Mouse (Mus musculus) liver, embryonic 11.5 days (tissue): ENCODE measurements at regions not wholly inside any gene's neighbourhood (a gene's known extent, or its start where the extent isn't known, plus 50 kb on each side); places are given as distances from the start of the nearest gene placed in this dataset.
A peak's percentile ranks its signal among the peaks of the same experiment; 100 is the strongest.

Experiments
- ATAC-seq: fragments of 200-750 bp; cut with Nextera tagmentation; replicated peaks from 2 replicates; pipeline ENCODE4 v1.8.0; 2017; ENCODE audit warnings: moderate number of reproducible peaks, mild to moderate bottlenecking, moderate TSS enrichment, moderate library complexity; ENCODE audit not compliant: low FRiP score
- DNase-seq: peaks from one replicate; pipeline ENCODE4 v3.0.0-alpha.2; 2017; ENCODE audit warnings: low spot score
- H3K27ac ChIP-seq: fragments of 300-500 bp; sonication (generic); 2 replicates; pipeline ENCODE4 v1.5.1; 2014; ENCODE audit warnings: mild to moderate bottlenecking, low read depth, low read length, control low read depth
- H3K27me3 ChIP-seq: fragments of 300-500 bp; sonication (generic); replicated peaks from 2 replicates; pipeline ENCODE4 v1.6.1; 2014; ENCODE audit warnings: low read length, mixed read lengths; ENCODE audit not compliant: control insufficient read depth, insufficient read depth
- H3K36me3 ChIP-seq: fragments of 300-500 bp; sonication (generic); 2 replicates; pipeline ENCODE4 v1.6.1; 2014; ENCODE audit warnings: mild to moderate bottlenecking, low read length, moderate library complexity, mixed read lengths; ENCODE audit not compliant: control insufficient read depth, insufficient read depth
- H3K4me1 ChIP-seq: fragments of 300-500 bp; sonication (generic); replicated peaks from 2 replicates; pipeline ENCODE4 v1.6.1; 2014; ENCODE audit warnings: low read length, mixed read lengths; ENCODE audit not compliant: control insufficient read depth, insufficient read depth
- H3K4me2 ChIP-seq: fragments of 300-500 bp; sonication (generic); 2 replicates; pipeline ENCODE4 v1.6.1; 2014; ENCODE audit warnings: mild to moderate bottlenecking, control low read depth, moderate library complexity
- H3K4me3 ChIP-seq: fragments of 300-500 bp; sonication (generic); 2 replicates; pipeline ENCODE4 v1.5.1; 2014; ENCODE audit warnings: low read depth, low read length, control low read depth
- H3K9ac ChIP-seq: fragments of 300-500 bp; sonication (generic); 2 replicates; pipeline ENCODE4 v1.6.1; 2014; ENCODE audit warnings: low read depth, low read length, control low read depth
- H3K9me3 ChIP-seq: fragments of 300-500 bp; sonication (generic); 2 replicates; pipeline ENCODE4 v1.6.1; 2016; ENCODE audit warnings: low read length, inconsistent platforms, mixed read lengths; ENCODE audit not compliant: control insufficient read depth
- WGBS: fragments of 180-500 bp; shearing (Covaris S2); extraction: QIAGEN DNeasy Blood & Tissue Kit; methylation state at CpG from one replicate; pipeline ENCODE4 v1.1.7; 2014; 5-methylcytosine and 5-hydroxymethylcytosine counted together

DNA sequence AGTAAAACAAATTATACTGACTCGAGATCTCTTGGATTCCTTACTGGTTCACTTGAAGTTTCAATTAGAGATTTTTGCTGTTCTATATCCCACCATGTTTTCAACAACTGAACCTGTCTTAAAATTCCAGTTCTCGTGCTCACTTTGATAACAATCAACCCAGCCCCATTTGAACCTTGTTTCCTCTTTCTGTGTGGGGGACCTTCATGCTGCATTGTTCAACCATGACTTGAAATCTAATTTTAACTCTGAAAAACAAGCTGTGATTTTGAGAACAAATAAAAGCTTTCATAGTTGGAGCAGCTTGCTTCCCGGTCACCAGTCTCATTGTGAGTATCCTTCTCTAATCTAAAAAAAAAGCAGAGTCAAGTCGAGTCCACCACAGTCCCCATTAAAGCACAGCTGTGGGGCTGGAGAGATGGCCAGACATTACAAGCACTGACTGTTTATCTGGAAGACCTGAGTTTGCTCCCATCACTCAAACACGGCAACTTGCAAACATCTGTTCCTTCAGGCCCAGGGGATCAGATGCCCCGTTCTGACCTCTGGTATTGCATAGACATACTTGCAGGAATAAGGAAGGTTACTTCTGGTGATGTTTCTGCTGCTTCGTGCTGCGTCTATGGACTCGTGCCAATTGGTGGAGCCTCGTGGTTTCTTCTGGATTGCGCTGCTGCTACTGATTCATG lies 251.7 kb downstream of the Diras2 start:
- Histone ChIP-seq H3K4me3 (no peak overlapping the region), H3K27me3 (no peaks in the 10 kb centered on the region), H3K9ac (no peak overlapping the region), H3K27ac (no peak overlapping the region), H3K36me3 (no peaks in the 10 kb centered on the region), H3K4me1 (no peaks in the 10 kb centered on the region), H3K9me3 (no peaks in the 10 kb centered on the region), H3K4me2 (no peak overlapping the region)
- ATAC-seq, result no peak
- no peak for DNase-seq
- 59% methylated on average over 11 of the region's 11 CpGs for WGBS

- DNase-seq (no peak), ATAC-seq (no peak)
- no peaks in the 10 kb centered on the region for H3K4me1 ChIP-seq
- H3K27me3 ChIP-seq, result no peaks in the 10 kb centered on the region
- H3K4me2 ChIP-seq, result no peak overlapping the region
- WGBS, result 82% methylated on average over 5 of the region's 5 CpGs
- no peaks in the 10 kb centered on the region for H3K9me3 ChIP-seq
- no peak overlapping the region for H3K27ac ChIP-seq
- H3K36me3 ChIP-seq, result no peaks in the 10 kb centered on the region
- H3K9ac ChIP-seq, result no peak overlapping the region
- H3K4me3 ChIP-seq, result no peak overlapping the region
Observed at GRCm38 (mm10) chr13:52279970-52280348, 251.1 kb downstream of the Diras2 start.

GRCm38 (mm10) chr13:52281271-52281670 lies 249.8 kb downstream of the Diras2 start:
- Histone ChIP-seq H3K4me2 (no peak overlapping the region), H3K36me3 (no peaks in the 10 kb centered on the region), H3K9ac (no peak overlapping the region), H3K4me3 (no peak overlapping the region), H3K4me1 (no peaks in the 10 kb centered on the region), H3K9me3 (no peaks in the 10 kb centered on the region), H3K27me3 (no peaks in the 10 kb centered on the region; the same call in 1 of the 2 replicates), H3K27ac (no peak overlapping the region)
- 54% methylated on average over 2 of the region's 2 CpGs for WGBS
- DNase-seq, result no peak
- ATAC-seq, result no peak

GRCm38 (mm10) chr13:52282500-52282899 lies 248.6 kb downstream of the Diras2 start:
- no peaks in the 10 kb centered on the region; the same call in 1 of the 2 replicates for H3K27me3 ChIP-seq
- H3K27ac ChIP-seq, result no peak overlapping the region
- 74% methylated on average over 13 of the region's 13 CpGs for WGBS

GRCm38 (mm10) chr13:52283456-52283855 lies 247.6 kb downstream of the Diras2 start:
- no peak overlapping the region for H3K4me2 ChIP-seq
- WGBS, result 28% methylated on average over 11 of the region's 11 CpGs

More at GRCm38 (mm10) chr13:52282500-52282899, 248.6 kb downstream of the Diras2 start:
- Histone ChIP-seq H3K4me1 (no peaks in the 10 kb centered on the region), H3K9me3 (no peaks in the 10 kb centered on the region), H3K36me3 (no peaks in the 10 kb centered on the region), H3K4me2 (no peak overlapping the region), H3K9ac (no peak overlapping the region), H3K4me3 (no peak overlapping the region)
- DNase-seq, result peak; percentile 27
- no peak for ATAC-seq

DNA sequence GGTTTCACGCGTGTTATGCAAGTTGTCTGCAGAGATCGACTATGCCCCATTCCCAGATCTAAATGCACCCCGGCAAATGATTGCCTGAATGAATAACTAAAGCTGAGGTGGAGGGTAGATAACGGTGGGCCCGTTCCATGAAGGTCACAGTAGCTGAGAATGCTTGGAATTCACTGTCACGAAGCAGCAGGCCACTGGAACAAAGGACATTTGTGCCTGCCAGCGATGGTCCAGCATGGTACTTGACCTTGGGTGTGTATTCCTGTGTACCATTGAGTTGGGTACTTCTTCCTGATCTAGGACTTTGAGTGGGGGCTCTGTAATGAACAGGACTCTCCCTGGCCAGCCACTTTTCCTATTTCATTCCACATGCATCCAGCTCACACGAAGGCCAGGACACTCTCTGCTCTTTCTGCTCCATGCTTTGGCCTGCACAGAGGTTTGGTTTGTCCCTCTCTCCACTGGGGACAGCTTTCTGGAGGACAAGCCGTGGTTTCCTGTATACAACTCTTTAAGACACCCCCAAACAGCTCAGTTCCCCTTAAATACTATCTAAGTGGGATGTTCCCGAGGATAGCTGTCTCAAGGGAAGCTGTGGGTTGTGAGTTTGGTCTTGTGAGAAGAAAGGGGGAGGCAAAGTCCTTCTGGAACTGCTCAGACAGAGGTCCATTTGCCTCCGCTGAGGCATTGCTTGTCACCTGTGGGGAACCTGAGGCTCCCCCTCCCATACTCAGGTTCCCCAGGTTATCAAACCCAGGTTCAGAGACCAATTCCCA lies 246.9 kb downstream of the Diras2 start:
- Histone ChIP-seq H3K4me3 (no peak overlapping the region), H3K27ac (no peak overlapping the region), H3K4me1 (no peaks in the 10 kb centered on the region), H3K9ac (no peak overlapping the region), H3K4me2 (no peak overlapping the region), H3K27me3 (no peaks in the 10 kb centered on the region; the same call in 1 of the 2 replicates), H3K9me3 (no peaks in the 10 kb centered on the region), H3K36me3 (no peaks in the 10 kb centered on the region)
- WGBS, result 72% methylated on average over 12 of the region's 12 CpGs
- no peak for ATAC-seq
- peak; percentile 29 for DNase-seq

More at GRCm38 (mm10) chr13:52283456-52283855, 247.6 kb downstream of the Diras2 start:
- ATAC-seq (peak; percentile 71), DNase-seq (peak; percentile 31)
- Histone ChIP-seq H3K9me3 (no peaks in the 10 kb centered on the region), H3K27ac (no peak overlapping the region), H3K4me1 (no peaks in the 10 kb centered on the region), H3K4me3 (no peak overlapping the region), H3K27me3 (no peaks in the 10 kb centered on the region; the same call in 1 of the 2 replicates), H3K36me3 (no peaks in the 10 kb centered on the region), H3K9ac (no peak overlapping the region)

GRCm38 (mm10) chr13:52288400-52288799 lies 242.7 kb downstream of the Diras2 start:
- ATAC-seq, result no peak
- H3K9me3 ChIP-seq, result no peaks in the 10 kb centered on the region
- H3K4me1 ChIP-seq, result no peaks in the 10 kb centered on the region
- no peak overlapping the region for H3K9ac ChIP-seq
- WGBS, result 80% methylated on average over 6 of the region's 6 CpGs
- H3K4me2 ChIP-seq, result no peak overlapping the region
- DNase-seq, result no peak
- H3K27ac ChIP-seq, result no peak overlapping the region
- H3K4me3 ChIP-seq, result no peak overlapping the region
- H3K36me3 ChIP-seq, result no peaks in the 10 kb centered on the region
- H3K27me3 ChIP-seq, result no peaks in the 10 kb centered on the region; the same call in 1 of the 2 replicates

DNA sequence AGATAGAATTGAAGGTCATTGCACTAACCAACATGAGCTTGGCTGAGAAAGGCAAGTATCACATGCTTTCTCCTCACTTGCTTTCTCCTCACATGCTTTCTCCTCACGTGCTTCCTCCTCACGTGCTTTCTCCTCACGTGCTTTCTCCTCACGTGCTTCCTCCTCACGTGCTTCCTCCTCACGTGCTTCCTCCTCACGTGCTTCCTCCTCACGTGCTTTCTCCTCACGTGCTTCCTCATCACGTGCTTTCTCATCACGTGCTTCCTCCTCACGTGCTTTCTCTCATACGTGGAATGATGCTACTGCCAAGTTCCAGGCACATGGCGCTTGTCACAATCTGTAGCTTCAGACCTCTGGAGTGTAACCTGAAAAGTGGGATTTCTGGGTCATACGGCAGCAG lies 235.2 kb downstream of the Diras2 start:
- Histone ChIP-seq H3K4me2 (no peak overlapping the region), H3K27ac (no peak overlapping the region), H3K4me1 (no peaks in the 10 kb centered on the region), H3K36me3 (no peaks in the 10 kb centered on the region), H3K9ac (no peak overlapping the region), H3K9me3 (no peaks in the 10 kb centered on the region), H3K27me3 (no peaks in the 10 kb centered on the region), H3K4me3 (no peak overlapping the region)
- DNase-seq (no peak), ATAC-seq (no peak)
- 81% methylated on average over 15 of the region's 15 CpGs for WGBS
